Mouse (Mus musculus) spleen, adult 10 weeks (tissue): ENCODE data around the gene Tex45. TPM values are rescaled to one million over a fixed set of nuclear protein-coding genes. Genes with fewer than 3 reads are reported as not detected.

Experiments
- polyA plus RNA-seq: library from polyadenylated mRNA; stranded (reverse); fragments of 350-450 nt; fragmentation: Illumina TruSeq; extraction: RNeasy Lipid Tissue Mini Kit (QIAGEN cat#74804); gene quantifications from one replicate; pipeline ENCODE4 v1.2.3, GENCODE M21; 2015; ENCODE audit warnings: low replicate concordance; ENCODE audit not compliant: insufficient read depth

Gene Tex45
- not detected for polyA plus RNA-seq

DNA sequence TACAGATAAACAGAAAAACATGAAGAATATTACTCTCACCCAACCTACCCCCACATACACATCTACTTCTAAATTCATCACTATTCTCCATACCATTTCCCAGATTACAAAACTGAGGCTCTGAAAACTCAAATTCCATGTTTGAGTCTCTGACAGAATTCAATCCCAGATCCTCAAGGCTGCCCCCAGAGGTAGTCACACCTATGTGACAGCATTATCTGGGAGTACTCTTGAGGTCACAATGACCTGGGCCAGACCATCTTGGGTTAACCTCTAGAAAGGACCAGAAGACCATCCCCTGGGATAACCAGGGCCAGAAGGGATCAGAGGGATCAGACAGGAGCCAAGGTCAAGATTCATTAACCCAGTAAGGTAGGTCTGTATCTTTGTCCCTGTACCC is at the start of gene Tex45:
TSS of gene Tex45 (plus strand) at position 301 of the 400 bp plus-strand sequence.

DNA sequence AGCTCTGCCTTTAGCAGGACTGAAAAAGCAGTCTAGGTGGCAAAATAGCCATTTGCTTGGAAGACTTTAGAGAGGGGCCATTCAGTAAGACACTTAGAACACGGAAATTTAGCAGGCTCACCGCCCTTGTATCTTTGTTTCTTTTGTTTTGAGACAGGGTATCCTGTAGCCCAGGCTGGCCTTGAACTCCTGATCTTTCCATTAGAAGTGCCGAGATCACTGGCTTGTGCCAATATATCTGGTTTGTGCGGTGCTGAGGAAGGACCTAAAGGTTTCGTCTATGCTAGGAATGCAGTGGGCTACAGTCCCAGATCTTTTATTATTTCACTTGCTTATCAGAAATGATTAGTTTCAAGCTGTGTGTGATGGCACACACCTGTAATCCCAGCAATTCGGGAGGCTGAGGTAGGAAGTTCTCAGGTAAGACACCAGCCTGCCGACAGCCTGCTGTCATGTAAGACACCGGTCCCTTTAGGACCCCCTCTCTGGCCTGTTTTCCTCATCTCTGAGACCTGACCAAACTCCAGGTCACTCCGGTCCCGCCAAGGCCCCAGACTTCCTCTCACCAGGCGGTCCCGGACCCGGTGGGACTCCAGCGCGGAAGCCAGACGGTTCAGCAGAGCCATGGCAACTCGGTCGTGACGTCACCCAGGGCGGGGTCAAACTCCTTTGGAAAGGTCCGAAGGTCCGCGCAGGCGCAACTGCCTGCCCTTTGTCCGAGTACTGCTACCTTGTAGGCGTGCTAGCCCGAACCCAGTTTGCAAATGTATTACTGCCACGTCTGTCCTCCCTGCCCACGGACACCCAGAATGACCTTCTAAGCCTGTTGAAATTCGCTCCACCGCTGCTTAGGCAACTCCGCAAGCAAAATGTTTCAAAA is 3.4 kb upstream of the Tex45 start, which contains the start of gene Pex11g:
TSS of gene Pex11g (minus strand) at position 675 of the 880 bp plus-strand sequence.

DNA sequence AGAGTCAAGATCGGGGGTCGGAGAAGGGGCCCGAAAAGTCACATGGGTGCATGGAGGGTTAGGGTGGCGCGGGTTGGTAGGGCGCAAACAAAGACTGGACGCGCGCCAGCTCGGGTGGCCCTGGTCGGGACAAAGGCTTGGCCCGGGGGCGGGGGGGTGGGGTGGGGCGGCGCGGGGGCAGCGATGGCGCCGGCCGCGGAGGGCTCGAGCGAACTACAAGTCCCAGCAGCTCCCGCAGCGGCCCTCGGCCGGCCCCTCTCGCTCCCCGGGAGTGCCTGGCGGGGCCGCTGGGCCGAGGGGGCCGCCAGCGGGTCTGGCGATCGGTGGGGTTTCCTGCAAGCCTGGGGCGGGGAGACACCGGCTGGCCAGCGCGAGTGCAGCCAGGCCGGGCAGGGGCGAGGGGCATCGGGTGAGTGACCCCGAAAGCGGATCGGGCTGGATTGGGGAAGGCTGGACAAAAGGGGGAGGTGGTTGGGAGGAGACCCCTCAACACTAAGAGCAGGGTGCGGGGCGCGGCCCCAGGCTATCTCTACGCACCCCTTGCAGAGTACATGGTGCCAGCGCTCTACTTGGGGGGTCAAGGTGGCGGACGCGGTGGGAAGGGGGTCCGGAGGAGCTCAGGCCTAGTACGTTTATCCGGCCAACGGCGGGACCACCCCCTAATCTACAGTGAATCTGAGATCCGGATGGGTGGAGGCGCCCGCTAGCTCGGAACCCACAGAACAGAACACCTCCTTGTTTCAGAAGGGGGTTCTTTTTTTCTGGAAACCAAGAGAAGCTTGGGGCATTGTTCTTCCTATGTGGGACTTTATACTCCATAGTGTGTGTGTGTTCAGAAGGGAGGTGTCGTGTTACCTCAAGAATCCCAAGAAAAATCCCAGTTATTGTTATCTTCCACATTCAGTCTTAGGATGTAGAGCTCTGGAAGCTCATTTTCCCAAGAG is 22.5 kb downstream of the Tex45 start, which contains the start of gene Zfp358:
TSS of gene Zfp358 (plus strand) at position 238 of the 944 bp plus-strand sequence.

DNA sequence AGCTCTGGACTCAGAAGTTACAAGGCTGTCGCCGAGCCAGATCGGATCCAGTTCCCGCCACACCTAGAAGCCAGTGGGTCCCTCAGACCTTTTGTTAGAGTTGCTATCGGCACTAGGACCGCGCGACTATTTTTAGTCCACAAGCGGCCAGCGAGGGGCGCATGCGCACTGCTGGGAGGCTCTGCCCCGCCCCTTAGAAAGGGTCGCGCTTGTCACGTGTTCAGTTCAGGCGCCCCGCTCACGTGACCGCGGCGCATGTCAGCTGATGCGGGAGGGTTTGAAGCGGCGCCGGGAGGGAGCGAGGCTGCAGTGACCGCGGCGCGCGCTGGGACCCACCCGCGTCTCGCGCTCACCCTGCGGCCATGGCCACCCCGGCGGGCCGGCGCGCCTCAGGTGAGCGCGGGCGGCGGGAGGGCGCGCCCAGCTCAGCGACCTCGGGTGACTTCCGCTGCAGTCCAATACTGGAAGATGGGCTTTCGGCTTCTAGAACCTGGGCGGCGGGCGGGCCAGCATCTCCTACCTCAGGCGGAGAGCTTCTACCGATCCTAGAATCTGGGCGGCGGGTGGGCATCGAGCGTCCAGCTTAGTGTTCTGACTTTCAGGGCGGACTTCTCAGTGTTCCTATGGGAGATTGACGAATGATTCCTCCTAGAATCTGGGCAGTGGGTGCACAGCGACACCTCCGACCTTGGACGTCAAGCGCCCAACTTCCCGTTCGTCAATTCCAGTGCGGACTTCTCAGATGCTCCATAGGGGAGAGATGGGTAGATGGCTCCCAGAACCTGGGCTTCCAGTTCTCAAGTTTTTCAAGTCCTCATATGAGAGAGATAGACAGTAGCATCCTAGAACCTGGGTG is 29.8 kb downstream of the Tex45 start, which contains the start of gene Mcoln1:
TSS of gene Mcoln1 (plus strand) at position 223 of the 856 bp plus-strand sequence.

DNA sequence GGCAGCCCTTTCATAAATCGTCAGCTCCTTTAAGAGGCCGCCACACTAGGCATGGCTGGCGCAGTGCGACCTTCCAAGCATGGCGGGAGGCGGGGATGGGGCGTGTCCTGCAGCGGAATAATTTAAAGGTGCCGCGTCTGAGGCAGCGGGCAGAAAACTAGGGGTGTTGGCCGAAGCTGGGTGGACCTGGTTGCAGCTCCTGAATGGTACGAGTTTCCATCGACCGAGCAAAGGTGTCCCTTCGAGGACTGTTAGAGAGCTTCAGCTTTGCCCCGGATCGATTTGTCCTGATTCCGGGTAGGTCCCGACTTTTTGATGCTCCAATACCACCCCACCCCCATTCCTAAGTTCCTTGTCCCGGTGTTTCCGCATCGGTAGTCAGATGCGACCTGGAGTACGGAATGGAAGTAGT is 44.6 kb downstream of the Tex45 start, which contains the start of gene Pnpla6:
TSS of gene Pnpla6 (plus strand) at position 125 of the 412 bp plus-strand sequence.

Other genes with a start within 250 kb of the Tex45 start
- 21.4 TPM for gene Insr, start 191.2 kb upstream of the Tex45 start, polyA plus RNA-seq
- 49.1 TPM for gene A430078G23Rik, start 117.4 kb upstream of the Tex45 start, polyA plus RNA-seq
- gene Arhgef18, start 77.9 kb upstream of the Tex45 start, polyA plus RNA-seq, result 73.9 TPM
- 2.1 TPM for gene Pex11g, start 3.2 kb upstream of the Tex45 start, polyA plus RNA-seq
- gene Zfp358, start 22.3 kb downstream of the Tex45 start, polyA plus RNA-seq, result 7.4 TPM
- 78.9 TPM for gene Mcoln1, start 29.6 kb downstream of the Tex45 start, polyA plus RNA-seq
- 33.6 TPM for gene Pnpla6, start 44.5 kb downstream of the Tex45 start, polyA plus RNA-seq
- gene C330021F23Rik, start 97.1 kb downstream of the Tex45 start, polyA plus RNA-seq, result not detected
- gene Camsap3, start 116.4 kb downstream of the Tex45 start, polyA plus RNA-seq, result 1.0 TPM
- gene Xab2, start 150.5 kb downstream of the Tex45 start, polyA plus RNA-seq, result 22.1 TPM
- gene Pet100, start 150.7 kb downstream of the Tex45 start, polyA plus RNA-seq, result 89.0 TPM
- gene Pcp2, start 154.7 kb downstream of the Tex45 start, polyA plus RNA-seq, result not detected
- gene Stxbp2, start 160.1 kb downstream of the Tex45 start, polyA plus RNA-seq, result 124 TPM
- 1.4 TPM for gene Retn, start 184.9 kb downstream of the Tex45 start, polyA plus RNA-seq
- gene Mcemp1, start 194.9 kb downstream of the Tex45 start, polyA plus RNA-seq, result 28.2 TPM
- gene Fcor, start 201.5 kb downstream of the Tex45 start, polyA plus RNA-seq, result 4.0 TPM
- 29.4 TPM for gene Trappc5, start 205.4 kb downstream of the Tex45 start, polyA plus RNA-seq
- 361 TPM for gene Fcer2a, start 223.3 kb downstream of the Tex45 start, polyA plus RNA-seq
- 12.7 TPM for gene Clec4g, start 249.8 kb downstream of the Tex45 start, polyA plus RNA-seq